Mouse (Mus musculus) limb, embryonic 13.5 days (tissue): ENCODE results near the gene Actg2. TPM values are rescaled to one million over a fixed set of nuclear protein-coding genes. Genes with fewer than 3 reads are reported as not detected.

Experiments
- ATAC-seq: fragments of 200-750 bp; cut with Nextera tagmentation; 2 replicates; pipeline ENCODE4 v1.8.0; 2017; ENCODE audit warnings: low read depth, moderate number of reproducible peaks, moderate TSS enrichment; ENCODE audit not compliant: low FRiP score
- H3K27ac ChIP-seq: fragments of 300-500 bp; sonication (generic); 2 replicates; pipeline ENCODE4 v1.5.1; 2015; ENCODE audit warnings: inconsistent platforms, mild to moderate bottlenecking, moderate library complexity
- H3K27me3 ChIP-seq: fragments of 300-500 bp; sonication (generic); 2 replicates; pipeline ENCODE4 v1.6.1; 2015; ENCODE audit warnings: mild to moderate bottlenecking, inconsistent platforms
- H3K36me3 ChIP-seq: fragments of 300-500 bp; sonication (generic); 2 replicates; pipeline ENCODE4 v1.6.1; 2015; ENCODE audit warnings: inconsistent platforms, mild to moderate bottlenecking, moderate library complexity
- H3K4me1 ChIP-seq: fragments of 300-500 bp; sonication (generic); 2 replicates; pipeline ENCODE4 v1.6.1; 2015; ENCODE audit warnings: inconsistent platforms
- H3K4me2 ChIP-seq: fragments of 300-500 bp; sonication (generic); replicated peaks from 2 replicates; pipeline ENCODE4 v1.6.1; 2015; ENCODE audit warnings: inconsistent platforms, mild to moderate bottlenecking, moderate library complexity
- H3K4me3 ChIP-seq: fragments of 300-500 bp; sonication (generic); 2 replicates; pipeline ENCODE4 v1.5.1; 2015; ENCODE audit warnings: moderate library complexity, mild to moderate bottlenecking, inconsistent platforms
- H3K9ac ChIP-seq: fragments of 300-500 bp; sonication (generic); 2 replicates; pipeline ENCODE4 v1.6.1; 2015; ENCODE audit warnings: mild to moderate bottlenecking, inconsistent platforms
- H3K9me3 ChIP-seq: fragments of 300-500 bp; sonication (generic); 2 replicates; pipeline ENCODE4 v1.6.1; 2016; ENCODE audit warnings: inconsistent platforms
- polyA plus RNA-seq: library from polyadenylated mRNA; unstranded; fragments of >200 nt; fragmentation: Nextera tagmentation; extraction: Ambion mirVana; gene quantifications from 2 replicates; pipeline ENCODE4 v1.2.1, GENCODE M21; 2015

Gene Actg2
- polyA plus RNA-seq, 1 experiment from 2014 or later, result 2.9 TPM

DNA sequence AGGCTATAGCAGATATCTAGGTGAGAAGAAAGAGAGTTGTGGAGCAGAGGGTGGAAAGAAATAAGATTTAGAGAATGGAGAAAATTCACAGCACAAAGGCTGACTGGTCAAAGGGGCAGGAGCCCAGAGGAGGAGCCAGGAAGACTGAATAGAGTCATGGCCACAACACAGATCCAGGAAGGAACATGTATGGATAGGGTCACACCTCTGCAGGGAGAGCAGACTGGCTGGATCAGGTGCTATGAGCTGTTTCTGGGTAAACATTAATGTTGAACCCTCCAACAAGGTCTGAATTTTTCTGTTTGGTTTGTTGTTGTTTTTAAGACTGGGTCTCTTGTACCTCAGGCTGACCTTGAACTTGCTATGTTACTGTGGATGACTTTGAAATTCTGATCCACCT, 72.1 kb downstream of the Actg2 start:
- no peak overlapping the region for H3K4me3 ChIP-seq
- no peak overlapping the region for H3K9ac ChIP-seq
- no peak for ATAC-seq
- H3K4me2 ChIP-seq, result no peak overlapping the region
- H3K27ac ChIP-seq, result no peak overlapping the region
- H3K36me3 ChIP-seq, result no peaks in the 10 kb centered on the region
- H3K9me3 ChIP-seq, result no peaks in the 10 kb centered on the region
- no peaks in the 10 kb centered on the region for H3K27me3 ChIP-seq
- peaks cover 9% of the 10 kb centered on the region; the same call in 1 of the 2 replicates for H3K4me1 ChIP-seq

Other genes with a start within 250 kb of the Actg2 start
- 40.5 and 40.8 TPM in 2 replicates for gene Mthfd2, start 210.4 kb downstream of the Actg2 start, polyA plus RNA-seq
- gene Mob1a, start 210.2 kb downstream of the Actg2 start, polyA plus RNA-seq, result 59.0 and 65.9 TPM in 2 replicates
- gene Bola3, start 187.1 kb downstream of the Actg2 start, polyA plus RNA-seq, result 117 and 128 TPM in 2 replicates
- 51.6 and 63.1 TPM in 2 replicates for gene Tet3, start 77.2 kb downstream of the Actg2 start, polyA plus RNA-seq
- gene Dguok, start 29.3 kb downstream of the Actg2 start, polyA plus RNA-seq, result 88.4 and 89.5 TPM in 2 replicates
- 24.4 and 24.8 TPM in 2 replicates for gene Stambp, start 36.5 kb upstream of the Actg2 start, polyA plus RNA-seq
- gene Clec4f, start 119.9 kb upstream of the Actg2 start, polyA plus RNA-seq, result not detected in 2 replicates
- not detected in 2 replicates for gene Cd207, start 141.6 kb upstream of the Actg2 start, polyA plus RNA-seq
- 1.1 and 1.4 TPM in 2 replicates for gene Vax2, start 175.0 kb upstream of the Actg2 start, polyA plus RNA-seq
- gene Atp6v1b1, start 206.7 kb upstream of the Actg2 start, polyA plus RNA-seq, result not detected in 2 replicates
- 0.20 and 0.25 TPM in 2 replicates for gene Ankrd53, start 226.4 kb upstream of the Actg2 start, polyA plus RNA-seq
- 96.2 and 97.8 TPM in 2 replicates for gene Tex261, start 239.5 kb upstream of the Actg2 start, polyA plus RNA-seq